Mouse (Mus musculus) embryonic facial prominence, embryonic 10.5 days (tissue): ENCODE data around the gene Dock10. TPM values are rescaled to one million over a fixed set of nuclear protein-coding genes. Genes with fewer than 3 reads are reported as not detected.

ENCODE experiments used
- DNase-seq: peaks from one replicate; pipeline ENCODE4 v3.0.0-alpha.2; 2017; ENCODE audit warnings: low spot score
- H3K27ac ChIP-seq: fragments of 300-500 bp; sonication (generic); replicated peaks from 2 replicates; pipeline ENCODE4 v1.5.1; 2016; ENCODE audit warnings: mild to moderate bottlenecking
- H3K27me3 ChIP-seq: fragments of 300-500 bp; sonication (generic); replicated peaks from 2 replicates; pipeline ENCODE4 v1.6.1; 2016; ENCODE audit warnings: low read depth, mild to moderate bottlenecking; ENCODE audit not compliant: poor library complexity, severe bottlenecking
- H3K36me3 ChIP-seq: fragments of 300-500 bp; sonication (generic); replicated peaks from 2 replicates; pipeline ENCODE4 v1.6.1; 2016; ENCODE audit warnings: mild to moderate bottlenecking, moderate library complexity
- H3K4me1 ChIP-seq: fragments of 300-500 bp; sonication (generic); 2 replicates; pipeline ENCODE4 v1.6.1; 2016
- H3K4me3 ChIP-seq: fragments of 300-500 bp; sonication (generic); 2 replicates; pipeline ENCODE4 v1.5.1; 2016; ENCODE audit warnings: mild to moderate bottlenecking, moderate library complexity
- H3K9me3 ChIP-seq: fragments of 300-500 bp; sonication (generic); 2 replicates; pipeline ENCODE4 v1.6.1; 2016; ENCODE audit warnings: mild to moderate bottlenecking
- WGBS: fragments of 180-500 bp; shearing (Covaris S2); methylation state at CpG from one replicate; pipeline ENCODE4 v1.1.7; 2016; 5-methylcytosine and 5-hydroxymethylcytosine counted together
- polyA plus RNA-seq: library from polyadenylated mRNA; unstranded; fragments of >200 nt; fragmentation: Nextera tagmentation; extraction: Ambion mirVana; gene quantifications from 2 replicates; pipeline ENCODE4 v1.2.1, GENCODE M21; 2016

Gene Dock10
- polyA plus RNA-seq, 1 experiment from 2014 or later = 3.2 TPM

DNA sequence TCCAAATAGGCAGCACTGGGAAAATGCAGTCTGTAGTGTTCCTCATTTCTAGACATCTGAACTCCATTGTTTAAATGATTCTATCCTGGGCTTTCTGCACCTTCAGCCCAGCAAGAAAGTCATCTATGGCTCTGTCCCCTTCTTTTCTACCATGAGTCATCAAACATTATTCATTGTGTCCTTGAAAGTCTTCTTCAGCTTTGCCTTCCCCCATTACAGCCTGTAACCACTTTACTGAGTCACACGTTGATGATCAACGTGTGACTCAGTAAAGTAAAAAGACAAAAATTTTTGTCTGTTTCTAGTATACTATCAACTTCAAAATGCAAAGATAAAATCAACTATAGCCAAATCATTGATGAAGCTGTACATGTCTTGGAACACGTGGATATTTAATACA is 116.5 kb downstream of the Dock10 start:
- Histone ChIP-seq H3K36me3 (no peaks in the 10 kb centered on the region), H3K27me3 (no peaks in the 10 kb centered on the region), H3K9me3 (no peaks in the 10 kb centered on the region), H3K4me3 (no peak overlapping the region), H3K4me1 (no peaks in the 10 kb centered on the region), H3K27ac (no peak overlapping the region)
- no peak for DNase-seq
- WGBS = 85% methylated on average over 3 of the region's 3 CpGs

GRCm38 (mm10) chr1:80641288-80641687 is 117.0 kb downstream of the Dock10 start:
- WGBS = 84% methylated on average over 1 of the region's 1 CpGs
- H3K27ac ChIP-seq = no peak overlapping the region
- H3K4me3 ChIP-seq = no peak overlapping the region
- no peaks in the 10 kb centered on the region for H3K36me3 ChIP-seq
- no peak for DNase-seq
- no peaks in the 10 kb centered on the region for H3K4me1 ChIP-seq
- H3K9me3 ChIP-seq = no peaks in the 10 kb centered on the region
- no peaks in the 10 kb centered on the region for H3K27me3 ChIP-seq

DNA sequence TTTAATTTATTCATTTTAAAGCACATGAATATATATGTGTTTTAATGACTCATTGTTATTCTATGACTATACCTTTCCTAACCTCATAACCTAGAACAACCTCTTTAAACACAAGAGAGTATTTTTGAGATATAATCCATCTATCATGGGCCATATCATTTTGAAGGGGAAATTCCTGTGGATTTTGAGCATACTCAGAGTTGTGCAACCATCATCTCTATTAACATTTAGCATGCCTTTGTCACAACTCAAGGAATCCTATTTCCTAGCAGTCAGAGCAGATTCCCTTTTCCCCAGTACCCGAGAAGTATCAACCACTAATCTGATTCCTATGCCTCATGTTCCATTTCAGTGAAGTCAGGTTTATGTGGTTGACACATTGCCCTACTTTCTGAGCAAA is 118.8 kb downstream of the Dock10 start:
- no peak for DNase-seq
- H3K36me3 ChIP-seq = no peaks in the 10 kb centered on the region
- no peak overlapping the region for H3K4me3 ChIP-seq
- 92% methylated on average over 1 of the region's 1 CpGs for WGBS
- no peaks in the 10 kb centered on the region for H3K27me3 ChIP-seq
- no peaks in the 10 kb centered on the region for H3K9me3 ChIP-seq
- no peak overlapping the region for H3K27ac ChIP-seq
- no peaks in the 10 kb centered on the region for H3K4me1 ChIP-seq

- H3K9me3 ChIP-seq = no peaks in the 10 kb centered on the region
- no peaks in the 10 kb centered on the region for H3K36me3 ChIP-seq
- no peaks in the 10 kb centered on the region for H3K27me3 ChIP-seq
- no peak overlapping the region for H3K27ac ChIP-seq
- WGBS = 65% methylated on average over 4 of the region's 4 CpGs
- DNase-seq = no peak
- H3K4me3 ChIP-seq = no peak overlapping the region
- no peaks in the 10 kb centered on the region for H3K4me1 ChIP-seq
Measured at GRCm38 (mm10) chr1:80637214-80637705, 121.1 kb downstream of the Dock10 start.

GRCm38 (mm10) chr1:80635825-80636224 is 122.5 kb downstream of the Dock10 start:
- no peaks in the 10 kb centered on the region for H3K36me3 ChIP-seq
- 90% methylated on average over 4 of the region's 4 CpGs for WGBS
- no peak overlapping the region for H3K4me3 ChIP-seq
- H3K9me3 ChIP-seq = no peaks in the 10 kb centered on the region
- no peaks in the 10 kb centered on the region for H3K27me3 ChIP-seq
- peaks cover 4% of the 10 kb centered on the region for H3K4me1 ChIP-seq
- no peak for DNase-seq
- H3K27ac ChIP-seq = no peak overlapping the region

DNA sequence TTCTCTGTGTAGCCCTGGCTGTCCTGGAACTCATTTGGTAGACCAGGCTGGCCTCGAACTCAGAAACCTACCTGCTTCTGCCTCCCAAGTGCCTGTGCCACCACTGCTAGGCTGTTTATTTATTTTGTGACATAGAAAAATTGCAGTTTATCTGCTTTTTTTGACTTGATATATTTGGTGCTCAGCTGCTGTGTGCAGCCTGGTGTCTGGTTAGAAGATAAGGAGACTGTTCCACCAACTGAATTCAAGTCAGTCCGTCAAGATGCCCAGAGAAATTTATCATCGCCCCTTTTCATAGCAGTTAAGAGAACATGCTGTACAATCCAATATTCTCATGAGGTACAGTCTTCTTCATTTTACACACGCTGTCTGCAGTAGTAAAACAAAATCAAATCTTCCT is 124.8 kb downstream of the Dock10 start:
- no peaks in the 10 kb centered on the region for H3K36me3 ChIP-seq
- H3K27me3 ChIP-seq = no peaks in the 10 kb centered on the region
- H3K4me3 ChIP-seq = no peak overlapping the region
- no peaks in the 10 kb centered on the region for H3K9me3 ChIP-seq
- no peak overlapping the region for H3K27ac ChIP-seq
- WGBS = 86% methylated on average over 4 of the region's 4 CpGs
- DNase-seq = no peak
- H3K4me1 ChIP-seq = peaks cover 13% of the 10 kb centered on the region

DNA sequence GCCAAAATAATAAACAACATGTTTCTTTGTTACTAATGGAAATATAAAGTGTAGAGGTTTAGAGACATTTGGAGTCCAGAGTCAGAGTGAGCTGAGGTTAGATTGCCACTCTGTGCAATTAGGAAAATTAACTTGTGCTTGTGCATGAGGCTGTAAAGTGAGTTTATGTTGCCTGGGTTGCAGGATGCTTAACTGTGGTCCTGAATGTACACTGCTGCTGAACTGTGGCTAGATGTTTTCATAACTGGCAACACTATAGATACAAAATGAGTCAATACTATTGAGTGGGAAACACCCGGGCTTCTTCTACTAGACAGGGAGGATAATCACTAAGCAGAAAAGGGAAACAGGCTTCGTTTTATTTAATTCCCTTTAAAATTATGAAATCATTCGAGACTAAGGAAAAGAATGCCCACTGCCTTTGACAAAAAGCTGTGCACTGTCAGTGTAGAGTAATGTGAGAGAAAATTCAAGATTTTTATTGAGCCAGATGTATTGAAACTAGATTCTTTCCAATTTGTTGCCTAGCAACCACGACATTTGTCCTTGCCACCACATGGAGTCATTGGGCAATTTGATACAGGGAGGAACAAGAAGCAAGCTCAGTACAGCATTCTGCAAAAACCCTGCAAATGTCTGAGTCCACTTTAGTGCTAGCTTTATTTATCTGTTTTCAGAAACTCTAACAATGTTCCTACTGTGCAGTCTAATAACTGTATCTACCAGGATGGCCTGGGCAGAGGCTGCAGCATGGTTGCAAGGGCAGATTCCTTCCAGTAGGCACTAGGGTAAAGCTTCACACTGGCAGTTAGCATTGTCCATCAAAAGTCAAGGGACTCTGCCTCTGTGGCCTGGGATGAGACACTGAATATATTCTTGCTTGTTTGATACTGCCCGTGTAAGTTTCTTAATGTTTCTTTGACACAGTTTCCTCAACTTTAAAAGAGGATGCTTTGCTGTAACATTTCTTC is 127.9 kb downstream of the Dock10 start:
- WGBS = 64% methylated on average over 5 of the region's 5 CpGs
- H3K27ac ChIP-seq = peak overlapping the region; percentile 59
- no peak overlapping the region for H3K4me3 ChIP-seq
- no peaks in the 10 kb centered on the region for H3K27me3 ChIP-seq
- H3K36me3 ChIP-seq = no peaks in the 10 kb centered on the region
- no peaks in the 10 kb centered on the region for H3K9me3 ChIP-seq
- H3K4me1 ChIP-seq = peaks cover 13% of the 10 kb centered on the region
- peak; percentile 20 for DNase-seq

DNA sequence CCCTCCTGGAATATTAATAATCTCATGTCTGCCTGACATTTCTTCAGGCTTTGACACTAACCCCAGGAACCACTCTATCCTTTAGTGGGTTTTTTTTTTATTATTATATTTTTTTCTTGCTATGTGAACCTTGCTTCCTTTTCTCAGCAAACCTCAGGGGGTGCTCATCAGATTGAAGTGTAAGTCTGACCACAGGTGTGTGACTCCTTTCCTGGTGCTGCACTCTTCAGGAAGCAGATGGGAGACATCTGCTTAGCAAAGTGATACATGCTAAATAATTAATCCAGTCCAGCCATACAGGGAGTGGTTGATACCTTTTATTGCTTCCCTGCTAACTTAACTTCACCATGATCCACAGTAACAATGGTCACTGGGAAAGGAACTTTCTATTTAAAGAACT is 130.3 kb downstream of the Dock10 start:
- Histone ChIP-seq H3K4me3 (no peak overlapping the region), H3K36me3 (no peaks in the 10 kb centered on the region), H3K27ac (no peak overlapping the region), H3K4me1 (peaks cover 13% of the 10 kb centered on the region), H3K27me3 (no peaks in the 10 kb centered on the region), H3K9me3 (no peaks in the 10 kb centered on the region)
- no peak for DNase-seq

- 84% methylated on average over 4 of the region's 4 CpGs for WGBS
- no peaks in the 10 kb centered on the region for H3K36me3 ChIP-seq
- no peak overlapping the region for H3K4me3 ChIP-seq
- H3K4me1 ChIP-seq = peaks cover 13% of the 10 kb centered on the region
- no peak overlapping the region for H3K27ac ChIP-seq
- H3K27me3 ChIP-seq = no peaks in the 10 kb centered on the region
- H3K9me3 ChIP-seq = no peaks in the 10 kb centered on the region
- no peak for DNase-seq
Measured at GRCm38 (mm10) chr1:80626800-80627199, 131.5 kb downstream of the Dock10 start.

DNA sequence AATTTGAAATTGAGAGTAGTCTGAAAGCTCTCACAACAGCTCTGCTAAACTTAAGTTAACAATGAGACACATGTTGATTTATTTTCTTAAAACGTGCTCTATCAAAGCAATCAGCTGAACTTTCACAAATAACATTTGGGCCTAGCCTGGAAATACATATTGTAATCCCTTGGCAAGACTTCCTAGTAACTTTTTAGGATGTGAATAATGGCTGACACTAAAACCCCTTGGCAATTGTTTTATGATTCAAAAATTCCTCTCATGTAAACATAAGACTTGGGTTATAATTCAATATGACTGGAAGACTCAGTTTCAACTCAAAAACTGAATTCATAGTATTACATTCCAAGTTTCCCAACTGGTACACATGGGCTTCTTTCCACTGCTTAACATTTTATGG is 133.0 kb downstream of the Dock10 start:
- Histone ChIP-seq H3K9me3 (no peaks in the 10 kb centered on the region), H3K27me3 (no peaks in the 10 kb centered on the region), H3K27ac (no peak overlapping the region), H3K4me3 (no peak overlapping the region), H3K36me3 (no peaks in the 10 kb centered on the region), H3K4me1 (peaks cover 4% of the 10 kb centered on the region)
- DNase-seq = no peak
- 82% methylated on average over 1 of the region's 1 CpGs for WGBS

DNA sequence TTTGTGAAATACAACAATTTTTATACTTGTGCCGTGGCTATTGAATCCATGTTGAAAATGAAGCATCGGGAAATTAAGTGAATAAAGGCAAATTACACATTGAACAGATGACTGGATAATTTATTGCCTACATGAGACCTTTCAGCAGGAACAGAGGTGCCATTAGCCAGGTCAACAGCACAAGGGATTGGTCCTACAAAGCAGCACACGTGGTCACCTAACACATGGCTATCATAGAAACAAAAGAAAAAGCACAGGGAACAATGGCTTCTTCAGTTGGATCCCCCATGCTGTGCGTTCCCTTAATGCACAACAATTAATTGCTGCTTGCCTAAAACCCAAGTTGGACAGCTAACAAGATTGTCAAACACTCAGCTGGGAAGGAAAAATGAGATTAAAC is 133.8 kb downstream of the Dock10 start:
- H3K27ac ChIP-seq = no peak overlapping the region
- H3K27me3 ChIP-seq = no peaks in the 10 kb centered on the region
- H3K4me3 ChIP-seq = no peak overlapping the region
- H3K36me3 ChIP-seq = no peaks in the 10 kb centered on the region
- no peak for DNase-seq
- no peaks in the 10 kb centered on the region for H3K4me1 ChIP-seq
- no peaks in the 10 kb centered on the region for H3K9me3 ChIP-seq
- WGBS = 76% methylated on average over 4 of the region's 4 CpGs

- WGBS = 81% methylated on average over 1 of the region's 1 CpGs
- Histone ChIP-seq H3K36me3 (no peaks in the 10 kb centered on the region), H3K27ac (no peak overlapping the region), H3K4me3 (no peak overlapping the region), H3K4me1 (no peaks in the 10 kb centered on the region), H3K27me3 (no peaks in the 10 kb centered on the region), H3K9me3 (no peaks in the 10 kb centered on the region)
- no peak for DNase-seq
Measured at GRCm38 (mm10) chr1:80622646-80623045, 135.7 kb downstream of the Dock10 start.

DNA sequence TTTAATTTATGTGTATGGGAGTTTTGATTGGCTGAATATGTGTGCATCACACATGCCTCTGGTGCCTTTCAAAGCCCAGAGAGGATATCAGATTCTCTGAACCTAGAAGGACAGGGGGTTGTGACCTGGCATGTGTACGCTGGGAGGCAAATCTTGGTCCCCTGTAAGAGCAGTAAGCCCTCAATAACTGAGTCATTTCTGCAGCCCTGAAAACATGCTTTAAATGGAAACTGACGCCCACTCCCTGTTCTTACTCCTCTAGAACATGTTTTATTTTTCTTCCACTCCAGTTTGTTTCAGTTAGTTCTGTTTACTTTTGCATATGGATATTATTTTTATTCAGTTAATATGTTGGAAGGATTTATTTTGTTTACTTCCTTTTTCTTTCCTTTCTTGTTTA is 139.2 kb downstream of the Dock10 start:
- Histone ChIP-seq H3K27ac (no peak overlapping the region), H3K4me1 (no peaks in the 10 kb centered on the region), H3K36me3 (no peaks in the 10 kb centered on the region), H3K27me3 (no peaks in the 10 kb centered on the region), H3K9me3 (no peaks in the 10 kb centered on the region), H3K4me3 (no peak overlapping the region)
- WGBS = 59% methylated on average over 2 of the region's 2 CpGs
- no peak for DNase-seq
